Mouse (Mus musculus) olfactory bulb, adult 2 months (tissue): Measurements from ENCODE around the gene Sdc3.

ENCODE experiments used
- CTCF ChIP-seq: fragments of 200-500 bp; IDR thresholded peaks from 2 replicates; pipeline ENCODE4 v1.5.1; 2012; ENCODE audit warnings: low read depth, mild to moderate bottlenecking, low read length, moderate library complexity; ENCODE audit not compliant: insufficient read depth
- POLR2A ChIP-seq: fragments of 200-500 bp; IDR thresholded peaks from 2 replicates; pipeline ENCODE4 v1.6.1; 2012; ENCODE audit warnings: mild to moderate bottlenecking, low read depth, low read length, moderate library complexity; ENCODE audit not compliant: insufficient read depth

GRCm38 (mm10) chr4:130787530-130787929, 4.8 kb upstream of the Sdc3 start:
- TF ChIP-seq POLR2A, result no peak
- TF ChIP-seq CTCF, result no peak
